Mouse (Mus musculus) intestine, postnatal 0 days (tissue): ENCODE results near the gene Sdhaf1. TPM values are rescaled to one million over a fixed set of nuclear protein-coding genes. Genes with fewer than 3 reads are reported as not detected.
A peak's percentile ranks its signal among the peaks of the same experiment; 100 is the strongest.

Experiments used
- ATAC-seq: fragments of 200-750 bp; cut with Nextera tagmentation; 2 replicates; pipeline ENCODE4 v1.8.0; 2017; ENCODE audit warnings: mild to moderate bottlenecking, moderate TSS enrichment, moderate library complexity
- H3K27ac ChIP-seq: fragments of 300-500 bp; sonication (generic); 2 replicates; pipeline ENCODE4 v1.5.1; 2014; ENCODE audit warnings: mild to moderate bottlenecking, low read depth, low read length, moderate library complexity
- H3K27me3 ChIP-seq: fragments of 300-500 bp; sonication (generic); replicated peaks from 2 replicates; pipeline ENCODE4 v1.6.1; 2014; ENCODE audit warnings: low read length, mixed read lengths; ENCODE audit not compliant: control insufficient read depth, insufficient read depth
- H3K36me3 ChIP-seq: fragments of 300-500 bp; sonication (generic); 2 replicates; pipeline ENCODE4 v1.6.1; 2014; ENCODE audit warnings: mild to moderate bottlenecking, moderate library complexity; ENCODE audit not compliant: control insufficient read depth, insufficient read depth
- H3K4me1 ChIP-seq: fragments of 300-500 bp; sonication (generic); replicated peaks from 2 replicates; pipeline ENCODE4 v1.6.1; 2014; ENCODE audit warnings: antibody characterized with exemption, low read length, mixed read lengths; ENCODE audit not compliant: control insufficient read depth, insufficient read depth
- H3K4me2 ChIP-seq: fragments of 300-500 bp; sonication (generic); replicated peaks from 2 replicates; pipeline ENCODE4 v1.6.1; 2014; ENCODE audit warnings: low read depth, mild to moderate bottlenecking, moderate library complexity
- H3K4me3 ChIP-seq: fragments of 300-500 bp; sonication (generic); 2 replicates; pipeline ENCODE4 v1.5.1; 2014; ENCODE audit warnings: low read depth, low read length
- H3K9ac ChIP-seq: fragments of 300-500 bp; sonication (generic); 2 replicates; pipeline ENCODE4 v1.6.1; 2014; ENCODE audit warnings: mild to moderate bottlenecking, low read depth, low read length
- H3K9me3 ChIP-seq: fragments of 300-500 bp; sonication (generic); 2 replicates; pipeline ENCODE4 v1.6.1; 2016; ENCODE audit warnings: mixed run types; ENCODE audit not compliant: control insufficient read depth
- CTCF ChIP-seq: sonication (generic); IDR thresholded peaks from 2 replicates; pipeline ENCODE4 v1.5.1; 2016; ENCODE audit warnings: low read depth, mild to moderate bottlenecking, control low read depth, antibody characterized with exemption, moderate library complexity
- WGBS: fragments of 180-500 bp; shearing (Covaris S2); extraction: QIAGEN DNeasy Blood & Tissue Kit; methylation state at CpG from one replicate; pipeline ENCODE4 v1.1.7; 2014; 5-methylcytosine and 5-hydroxymethylcytosine counted together
- polyA plus RNA-seq: library from polyadenylated mRNA; unstranded; fragments of >200 nt; fragmentation: Nextera tagmentation; extraction: Ambion mirVana; gene quantifications from 2 replicates; pipeline ENCODE4 v1.2.1, GENCODE M21; 2015

Sdhaf1 gene
- polyA plus RNA-seq, 1 experiment from 2014 or later = 18.3 TPM

DNA sequence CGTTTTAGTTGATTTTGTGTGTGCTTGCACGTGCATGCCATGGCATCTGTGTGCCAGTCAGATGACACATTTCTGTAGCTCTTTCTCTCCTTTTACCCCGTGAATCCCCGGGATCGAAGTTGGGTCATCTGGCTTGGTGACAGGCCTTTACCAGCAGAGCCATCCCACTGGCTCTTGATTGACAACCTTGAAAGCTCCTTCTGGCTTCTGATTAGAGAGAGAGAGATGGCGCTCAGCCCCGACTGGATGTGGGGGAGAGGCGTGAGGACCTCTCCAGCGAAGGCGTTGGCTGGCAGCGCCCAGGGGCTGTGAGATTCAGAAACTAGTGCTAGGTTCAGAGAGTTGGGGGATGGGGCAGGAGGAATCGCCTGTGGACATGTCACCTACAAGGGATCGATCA, 29.9 kb downstream of the Sdhaf1 start:
- no peaks in the 10 kb centered on the region for H3K9me3 ChIP-seq
- no peak for ATAC-seq
- TF ChIP-seq CTCF = no peak
- H3K27me3 ChIP-seq = no peaks in the 10 kb centered on the region; the same call in 1 of the 2 replicates
- H3K4me2 ChIP-seq = no peak overlapping the region
- 83% methylated on average over 13 of the region's 13 CpGs for WGBS
- H3K36me3 ChIP-seq = peaks cover 2% of the 10 kb centered on the region; the same call in 1 of the 2 replicates
- H3K4me3 ChIP-seq = no peak overlapping the region
- no peak overlapping the region for H3K9ac ChIP-seq
- no peaks in the 10 kb centered on the region for H3K4me1 ChIP-seq
- H3K27ac ChIP-seq = no peak overlapping the region

DNA sequence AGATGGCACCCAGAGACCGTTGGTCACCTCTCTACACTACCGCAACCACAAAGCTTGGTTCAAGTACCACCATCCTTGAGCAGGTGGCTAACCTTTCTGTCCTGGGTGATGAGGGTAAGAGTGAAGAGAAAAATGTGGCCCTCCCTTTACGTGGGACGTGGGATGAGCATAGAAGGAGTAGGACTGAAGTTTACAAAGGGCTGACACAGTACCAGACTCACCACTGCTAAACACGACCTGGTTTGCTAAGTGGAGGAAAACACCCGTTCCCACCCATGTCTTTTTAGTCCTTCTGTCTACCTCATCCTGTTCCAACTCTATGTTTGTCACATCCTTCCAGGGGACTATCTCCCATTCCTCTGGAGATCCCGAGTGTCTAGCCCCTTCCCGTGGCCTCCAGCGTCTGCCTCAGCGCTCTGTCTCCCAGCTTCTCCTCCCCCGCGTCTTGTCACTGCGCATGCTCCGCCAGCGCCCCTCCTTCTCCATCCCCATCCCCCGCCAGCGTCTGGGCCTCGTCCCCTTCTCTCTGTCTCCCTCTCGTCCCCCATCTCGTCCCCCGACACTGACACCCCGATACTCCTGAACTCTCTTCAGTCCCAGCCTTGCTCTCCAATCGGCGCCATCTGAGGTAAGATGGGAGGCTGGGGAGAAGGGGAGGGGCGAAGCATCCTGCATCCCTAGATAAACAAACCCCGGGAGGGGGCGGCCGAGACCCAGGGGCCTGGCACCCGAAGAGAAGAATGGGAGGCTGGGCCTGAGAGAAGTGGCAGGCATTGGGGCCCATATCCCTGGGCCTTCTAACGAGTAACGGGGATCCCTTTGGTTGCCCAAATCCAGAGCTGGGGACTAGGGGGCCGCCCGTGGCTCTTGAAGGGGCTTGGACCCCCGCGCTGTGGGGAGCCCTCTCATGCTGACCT, 32.2 kb downstream of the Sdhaf1 start, which contains the start of gene Clip3:
Gene Clip3, plus strand, starts transcription at position 514 of the 917 bp plus-strand sequence.
- ATAC-seq = 0 out of 2 replicates have a peak, but pooled peaks have one; percentile 21
- H3K4me2 ChIP-seq = peak within 1 kb of the TSS; percentile 59
- no peaks in the 10 kb centered on the region for H3K4me1 ChIP-seq
- H3K4me3 ChIP-seq = peak within 1 kb of the TSS; percentile 49
- no peaks in the 10 kb centered on the region for H3K9me3 ChIP-seq
- 0 out of 2 replicates have a peak within 1 kb of the TSS, but pooled peaks have one; percentile 21 for H3K27ac ChIP-seq
- TF ChIP-seq CTCF = no peak; the same call in 1 of the 2 replicates
- peak within 1 kb of the TSS; percentile 45 for H3K9ac ChIP-seq
- H3K36me3 ChIP-seq = no peaks in the 10 kb centered on the region
- no peaks in the 10 kb centered on the region; the same call in 1 of the 2 replicates for H3K27me3 ChIP-seq
- WGBS = 7% methylated on average over 34 of the region's 35 CpGs

DNA sequence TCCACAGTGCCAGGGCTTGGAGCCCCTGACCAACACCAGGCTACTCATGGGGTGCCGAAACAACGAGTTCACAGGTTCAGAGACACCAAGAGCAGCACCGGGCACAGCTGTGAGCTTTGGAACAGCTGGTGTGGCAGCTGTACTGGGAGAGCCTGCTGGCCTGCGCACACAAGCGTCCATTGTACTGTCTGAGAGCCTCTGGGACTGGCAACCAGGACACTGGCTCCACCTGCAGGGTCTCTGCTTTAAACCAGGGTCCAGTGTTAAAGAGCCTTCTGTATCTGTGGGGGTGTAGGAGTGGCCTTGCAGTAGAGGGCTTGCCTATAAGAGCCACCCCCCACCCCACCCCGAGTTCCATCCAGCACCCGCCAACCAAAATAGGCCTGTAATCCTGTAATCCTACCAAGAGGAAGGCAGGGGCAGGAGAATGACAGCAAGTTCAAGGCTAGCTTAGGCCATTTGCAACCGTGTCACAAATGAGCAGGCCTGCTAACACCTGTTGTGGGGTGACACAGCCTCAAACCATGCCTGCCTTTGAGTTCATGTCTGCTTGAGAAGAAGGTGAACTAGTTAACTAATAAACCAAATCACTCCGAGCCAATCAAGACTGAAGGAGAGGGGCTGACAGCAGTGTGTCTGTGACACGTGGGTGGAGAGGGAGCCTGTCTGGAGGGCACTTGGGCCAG, 33.8 kb downstream of the Sdhaf1 start:
- WGBS = 56% methylated on average over 10 of the region's 10 CpGs
- no peak overlapping the region for H3K4me2 ChIP-seq
- H3K27ac ChIP-seq = no peak overlapping the region
- ATAC-seq = no peak
- peak; percentile 25 for TF ChIP-seq CTCF
- H3K27me3 ChIP-seq = no peaks in the 10 kb centered on the region; the same call in 1 of the 2 replicates
- H3K9ac ChIP-seq = no peak overlapping the region
- no peaks in the 10 kb centered on the region for H3K36me3 ChIP-seq
- H3K4me1 ChIP-seq = no peaks in the 10 kb centered on the region
- H3K4me3 ChIP-seq = no peak overlapping the region
- no peaks in the 10 kb centered on the region for H3K9me3 ChIP-seq

DNA sequence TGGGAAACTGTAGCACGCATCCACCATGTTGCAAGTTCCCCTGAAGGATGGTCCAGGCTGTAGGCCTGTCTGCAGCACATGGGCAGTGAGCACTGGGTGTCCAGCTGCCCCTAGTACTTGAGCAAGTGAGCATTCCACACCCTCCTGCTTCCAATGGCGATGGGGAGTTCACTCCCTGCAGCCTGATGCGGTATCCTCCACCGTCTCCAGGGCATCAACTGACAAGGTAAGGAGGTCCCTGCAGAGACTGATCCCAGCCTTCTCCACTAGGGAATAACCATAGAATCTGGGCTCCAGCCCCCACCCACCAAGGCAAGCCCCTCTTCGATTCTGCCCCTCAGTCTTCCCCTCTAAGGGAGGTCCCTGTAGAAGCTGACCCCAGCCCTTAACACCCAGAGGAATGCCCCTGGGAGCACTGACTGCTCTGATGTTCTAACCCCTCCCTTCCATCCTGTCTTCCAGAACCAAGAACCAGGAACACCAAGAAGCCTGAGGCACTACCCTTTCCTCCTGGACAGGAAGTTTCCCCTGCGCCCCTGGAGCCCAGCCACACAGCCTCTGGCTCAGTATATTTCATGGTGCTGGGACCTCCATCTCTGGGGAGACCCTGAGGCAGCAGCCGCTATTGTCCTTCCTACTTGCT, 34.5 kb downstream of the Sdhaf1 start:
- Histone ChIP-seq H3K27me3 (no peaks in the 10 kb centered on the region; the same call in 1 of the 2 replicates), H3K4me2 (no peak overlapping the region), H3K4me1 (no peaks in the 10 kb centered on the region), H3K36me3 (no peaks in the 10 kb centered on the region), H3K27ac (no peak overlapping the region), H3K4me3 (no peak overlapping the region), H3K9ac (no peak overlapping the region), H3K9me3 (no peaks in the 10 kb centered on the region)
- no peak for ATAC-seq
- 64% methylated on average over 7 of the region's 7 CpGs for WGBS
- no peak for TF ChIP-seq CTCF

DNA sequence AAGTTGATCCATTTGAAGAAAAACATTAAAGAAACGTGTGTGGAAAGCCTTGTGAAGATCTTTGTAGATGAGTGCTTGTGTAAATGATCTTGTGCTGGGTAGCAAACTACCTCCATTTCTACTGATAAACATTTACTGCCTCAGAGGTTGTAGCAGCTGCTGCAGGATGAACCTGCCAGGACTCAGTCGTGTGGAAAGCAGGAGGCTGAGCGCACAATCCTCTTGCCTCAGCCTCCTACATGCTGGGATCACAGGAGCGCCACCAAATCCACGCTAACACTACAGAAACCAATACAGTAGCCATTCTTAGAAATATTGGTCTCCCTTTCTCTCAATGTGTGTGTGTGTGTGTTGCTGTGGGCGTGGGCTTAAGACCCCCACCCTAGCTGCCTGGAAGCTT, 35.6 kb downstream of the Sdhaf1 start:
- Histone ChIP-seq H3K9me3 (no peaks in the 10 kb centered on the region), H3K36me3 (no peaks in the 10 kb centered on the region), H3K4me2 (no peak overlapping the region), H3K27me3 (no peaks in the 10 kb centered on the region; the same call in 1 of the 2 replicates), H3K27ac (no peak overlapping the region), H3K4me1 (no peaks in the 10 kb centered on the region), H3K4me3 (no peak overlapping the region), H3K9ac (no peak overlapping the region)
- no peak for ATAC-seq
- no peak for TF ChIP-seq CTCF
- 59% methylated on average over 6 of the region's 6 CpGs for WGBS
